Mouse (Mus musculus) frontal cortex, postnatal 25 days (tissue): ENCODE results near the gene Olfr538.
"Not testable (repeated sequence)": the region's sequence is repeated elsewhere in the genome, so short reads cannot be mapped to it uniquely, and the experiment has no call there.

Source experiments
- DNase-seq, 2 experiments: peaks; one replicate each; pipeline ENCODE4 v3.0.0; 2022; ENCODE audit warnings: low spot score in 2 of 2

Gene Olfr538

GRCm38 (mm10) chr7:140567586-140567985 is at the start of gene Olfr538:
Gene Olfr538, plus strand, starts transcription at chr7:140567886.
- DNase-seq = no peak

DNA sequence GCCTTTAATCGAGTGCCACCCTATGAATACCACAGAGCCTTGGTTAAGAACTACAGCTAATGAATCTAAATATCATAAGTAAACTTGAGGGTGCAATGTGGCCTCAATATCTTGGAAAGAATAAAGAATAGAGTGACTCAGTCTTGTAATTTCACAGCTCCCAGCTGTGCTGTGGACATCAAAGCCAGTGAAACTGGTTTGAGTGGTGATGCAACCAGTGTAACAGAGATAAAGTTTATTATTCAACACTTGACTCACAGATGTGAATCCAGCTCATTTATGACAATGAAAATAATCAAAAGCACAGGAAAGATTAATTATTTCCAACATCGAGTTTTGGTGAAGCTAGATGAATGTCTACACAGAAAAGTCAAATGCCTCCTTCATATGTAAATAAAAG is 27.9 kb upstream of the Olfr538 start:
- DNase-seq = no peak

DNA sequence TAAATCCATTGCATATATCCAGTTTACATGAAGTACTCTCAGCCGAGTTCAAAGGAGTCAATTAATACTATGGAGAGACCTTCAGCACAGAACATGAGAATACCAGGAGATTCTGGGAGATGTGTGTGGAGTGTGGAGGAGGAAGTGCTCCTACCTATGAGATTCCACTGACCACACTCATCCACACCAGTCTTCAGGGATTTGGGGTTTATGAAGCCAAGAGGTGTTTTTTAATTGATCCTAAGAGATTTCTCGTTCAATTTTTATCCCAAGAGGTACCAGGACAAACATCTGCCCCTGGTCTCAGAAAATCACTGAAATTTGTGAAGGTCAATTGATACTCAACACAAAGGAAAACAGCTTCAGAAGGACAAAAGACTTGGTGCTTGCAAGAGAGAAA is 33.3 kb downstream of the Olfr538 start, which contains the start of gene Olfr46:
Olfr46 (plus strand) TSS at position 301 of the 400 bp plus-strand sequence.
- DNase-seq = not testable (repeated sequence)
